In genomic region chr10:37683101-37683500, GRCm38 (mm10) we compare ENCODE assay signal across 12 mouse cellular contexts.
A peak's percentile ranks its signal among the peaks of the same experiment; 100 is the strongest.
DNase-seq lines count a peak whose midpoint lies in the region; ATAC-seq lines count a peak whose summit lies in the region.
"Had no signal": no experiment of that assay in that cellular context is flagged by ENCODE, and none has a peak within 500 bp of the region (broad histone marks: within the 10 kb centered on the region; RNA-seq: fewer than 3 reads in every experiment).

No protein-coding gene starts in this region.

- ATAC-seq in granulocyte monocyte progenitor cell, adult 5-6 weeks (replicated peaks; ENCODE audit: poor library complexity, severe bottlenecking), result no peak

- no peaks in the 10 kb centered on the region for H3K27me3 ChIP-seq in heart, embryonic 10.5 days (ENCODE audit: insufficient read depth, poor library complexity, severe bottlenecking)
- H3K27me3 ChIP-seq: lung, embryonic 15.5 days; neural tube, embryonic 12.5 days had no signal

- intact Hi-C loops in heart, postnatal 10 days (cut with DNase I), result no loop called here

- no peak overlapping the region for H3K4me3 ChIP-seq in heart, embryonic 10.5 days
- H3K4me3 ChIP-seq: lung, embryonic 15.5 days; neural tube, embryonic 12.5 days had no signal

- H3K4me1 ChIP-seq in heart, embryonic 10.5 days, result no peaks in the 10 kb centered on the region
- H3K4me1 ChIP-seq: lung, embryonic 15.5 days; neural tube, embryonic 12.5 days had no signal

- DNase-seq in heart, postnatal 10 days, result peak; percentile 4 to 12
- no peak for DNase-seq in heart, embryonic 10.5 days (ENCODE audit: low spot score)
- DNase-seq in MN1 (ENCODE audit: low spot score), result peak; percentile 46
- peak; percentile 45 for DNase-seq in brain, adult 2 months (ENCODE audit: low read depth, low spot score)
- DNase-seq in gastrocnemius, postnatal 25 days, result peak; percentile 32
- no peak for DNase-seq in thymus, postnatal 0 days (ENCODE audit: low spot score)
- DNase-seq: adrenal gland, adult 2 months; thymus, postnatal 14 days had no signal

- H3K27ac ChIP-seq in heart, embryonic 10.5 days, result no peak overlapping the region
- H3K27ac ChIP-seq: kidney, postnatal 0 days; lung, embryonic 15.5 days; neural tube, embryonic 12.5 days had no signal

- H3K36me3 ChIP-seq in heart, embryonic 10.5 days, result no peaks in the 10 kb centered on the region
- H3K36me3 ChIP-seq: lung, embryonic 15.5 days; neural tube, embryonic 12.5 days had no signal

- no peaks in the 10 kb centered on the region for H3K9me3 ChIP-seq in heart, embryonic 10.5 days
- H3K9me3 ChIP-seq: lung, embryonic 15.5 days; neural tube, embryonic 12.5 days had no signal

Comparison
In these comparisons a context has a peak if more than half of its experiments do, and no peak if none do; other contexts are left out.
1. DNase-seq: peak in heart, postnatal 10 days (2 of 2), MN1 (single experiment), brain, adult 2 months (single experiment) and gastrocnemius, postnatal 25 days (single experiment); none in heart, embryonic 10.5 days (single experiment) and thymus, postnatal 0 days (single experiment).